Mouse (Mus musculus) lung, adult 2 months (tissue): ENCODE measurements around the gene Spin2g.
"Not testable (repeated sequence)": the region's sequence is repeated elsewhere in the genome, so short reads cannot be mapped to it uniquely, and the experiment has no call there.

Experiments used
- CTCF ChIP-seq: fragments of 200-500 bp; IDR thresholded peaks from 2 replicates; pipeline ENCODE4 v1.5.1; 2011; ENCODE audit warnings: mild to moderate bottlenecking, low read length, control low read depth; ENCODE audit not compliant: insufficient read depth
- POLR2A ChIP-seq: fragments of 200-500 bp; IDR thresholded peaks from 2 replicates; pipeline ENCODE4 v1.6.1; 2011; ENCODE audit warnings: low read depth, mild to moderate bottlenecking, control low read depth, low read length, borderline replicate concordance; ENCODE audit errors: extremely low read depth

DNA sequence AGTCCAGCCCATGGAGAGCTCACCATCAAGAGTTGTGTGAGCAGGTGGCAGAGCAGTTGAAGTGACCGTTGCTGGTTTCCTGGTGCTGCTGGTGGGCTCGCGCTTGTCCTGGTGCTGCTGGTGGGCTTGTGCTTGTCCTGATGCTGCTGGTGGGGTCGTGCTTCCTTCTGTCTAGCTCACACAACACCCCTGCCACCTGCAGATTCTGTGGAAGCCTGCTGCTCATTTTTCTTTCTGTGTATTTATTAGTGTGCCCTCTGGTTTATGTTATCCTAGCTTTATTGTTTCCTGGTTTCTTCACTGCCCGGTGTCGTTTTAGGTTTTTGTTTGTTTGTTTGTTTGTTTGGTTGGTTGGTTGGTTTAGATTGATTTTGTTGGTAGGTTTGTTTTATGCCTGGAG lies at the start of gene Spin2g:
- TF ChIP-seq CTCF, POLR2A: not testable (repeated sequence)
